Mouse (Mus musculus) myocyte (in vitro differentiated cells): ENCODE results near the gene Gimap9. TPM values are rescaled to one million over a fixed set of nuclear protein-coding genes. Genes with fewer than 3 reads are reported as not detected.

Source experiments
- H3K27me3 ChIP-seq: one replicate; pipeline ENCODE4 v1.6.1; 2011; ENCODE audit not compliant: control insufficient read depth, insufficient read depth, insufficient read length
- H3K36me3 ChIP-seq: one replicate; pipeline ENCODE4 v1.6.1; 2011; ENCODE audit not compliant: control insufficient read depth, insufficient read depth
- H3K4me2 ChIP-seq: one replicate; pipeline ENCODE4 v1.6.1; 2011; ENCODE audit warnings: low read depth, control low read depth
- H3K4me3 ChIP-seq: one replicate; pipeline ENCODE4 v1.5.1; 2011; ENCODE audit warnings: mild to moderate bottlenecking, control low read depth, moderate library complexity
- H3K79me2 ChIP-seq: one replicate; pipeline ENCODE4 v1.6.1; 2011; ENCODE audit not compliant: control insufficient read depth, insufficient read depth
- H3ac ChIP-seq: one replicate; pipeline ENCODE4 v1.6.1; 2011; ENCODE audit not compliant: control insufficient read depth, insufficient read length
- CEBPB ChIP-seq: IDR thresholded peaks from 2 replicates; pipeline ENCODE4 v1.6.1; 2011; ENCODE audit warnings: mild to moderate bottlenecking, moderate library complexity; ENCODE audit not compliant: poor library complexity, insufficient read depth, severe bottlenecking
- E2F4 ChIP-seq: IDR thresholded peaks from one replicate; pipeline ENCODE4 v1.6.1; 2011; ENCODE audit warnings: mild to moderate bottlenecking, control low read depth, moderate library complexity; ENCODE audit not compliant: insufficient read depth
- MAX ChIP-seq: IDR thresholded peaks from one replicate; pipeline ENCODE4 v1.6.1; 2011; ENCODE audit warnings: low read depth, mild to moderate bottlenecking, control low read depth
- MYOD1 ChIP-seq, 3 experiments: IDR thresholded peaks; one replicate each; pipeline ENCODE4 v1.6.1; 2011; ENCODE audit warnings: control low read depth in 2 of 3, low read depth in 2 of 3, mild to moderate bottlenecking in 2 of 3, moderate library complexity in 1 of 3; ENCODE audit not compliant: insufficient read length in 2 of 3, control insufficient read depth in 1 of 3
- MYOG ChIP-seq, 3 experiments: IDR thresholded peaks; one replicate each; pipeline ENCODE4 v1.6.1; 2011; ENCODE audit warnings: control low read depth in 2 of 3, low read depth in 2 of 3, mild to moderate bottlenecking in 2 of 3; ENCODE audit not compliant: insufficient read length in 2 of 3, control insufficient read depth in 1 of 3, insufficient read depth in 1 of 3
- POLR2A ChIP-seq: IDR thresholded peaks from one replicate; pipeline ENCODE4 v1.6.1; 2011; ENCODE audit warnings: low read depth, mild to moderate bottlenecking, control low read depth, moderate library complexity; ENCODE audit not compliant: insufficient read length
- POLR2AphosphoS2 ChIP-seq: IDR thresholded peaks from one replicate; pipeline ENCODE4 v1.6.1; 2011; ENCODE audit warnings: low read depth, control low read depth; ENCODE audit not compliant: insufficient read length
- REST ChIP-seq: IDR thresholded peaks from one replicate; pipeline ENCODE4 v1.6.1; 2011; ENCODE audit warnings: mild to moderate bottlenecking, control low read depth, moderate library complexity; ENCODE audit not compliant: insufficient read depth, insufficient read length
- SRF ChIP-seq: IDR thresholded peaks from one replicate; pipeline ENCODE4 v1.6.1; 2011; ENCODE audit warnings: low read depth; ENCODE audit not compliant: control insufficient read depth, insufficient read length
- TCF12 ChIP-seq: IDR thresholded peaks from one replicate; pipeline ENCODE4 v1.6.1; 2011; ENCODE audit warnings: mild to moderate bottlenecking, control low read depth; ENCODE audit not compliant: poor library complexity, insufficient read depth, severe bottlenecking
- TCF3 ChIP-seq: IDR thresholded peaks from one replicate; pipeline ENCODE4 v1.6.1; 2011; ENCODE audit warnings: low read depth, control low read depth; ENCODE audit not compliant: insufficient read length
- USF1 ChIP-seq: IDR thresholded peaks from one replicate; pipeline ENCODE4 v1.6.1; 2011; ENCODE audit warnings: low read depth, mild to moderate bottlenecking, control low read depth, moderate library complexity
- polyA plus RNA-seq: library from polyadenylated mRNA; unstranded; fragments of >200 nt; fragmentation: generic; extraction: Trizol; gene quantifications from one replicate; pipeline ENCODE4 v1.2.1, GENCODE M21; 2012; ENCODE audit warnings: missing spikeins

The Gimap9 gene
- polyA plus RNA-seq, 1 experiment, result 0.42 TPM

- H3ac ChIP-seq, result no peak overlapping the region
These were observed 9.8 kb upstream of the Gimap9 start for GRCm38 (mm10) chr6:48666159-48666586.

GRCm38 (mm10) chr6:48668022-48668421 is 7.9 kb upstream of the Gimap9 start:
- Histone ChIP-seq H3K27me3 (peaks cover 7% of the 10 kb centered on the region), H3K4me2 (no peak overlapping the region), H3K4me3 (no peak overlapping the region), H3ac (no peak overlapping the region), H3K79me2 (no peaks in the 10 kb centered on the region), H3K36me3 (no peaks in the 10 kb centered on the region)
- TF ChIP-seq MAX, result no peak
- no peak for TF ChIP-seq REST
- TF ChIP-seq MYOG (IDR thresholded peaks at IDR 0.05; ENCODE audit: control insufficient read depth in 1 of 3, insufficient read depth in 1 of 3, insufficient read length in 2 of 3, low read depth in 2 of 3), result no peak
- TF ChIP-seq MYOD1 (IDR thresholded peaks at IDR 0.05; ENCODE audit: control insufficient read depth in 1 of 3, insufficient read length in 2 of 3, low read depth in 2 of 3), result no peak
- TF ChIP-seq USF1, result no peak
- TF ChIP-seq TCF12, result no peak
- no peak for TF ChIP-seq E2F4
- no peak for TF ChIP-seq CEBPB
- no peak for TF ChIP-seq POLR2A
- no peak for TF ChIP-seq SRF
- no peak for TF ChIP-seq TCF3

More at GRCm38 (mm10) chr6:48666159-48666586, 9.8 kb upstream of the Gimap9 start:
- Histone ChIP-seq H3K4me3 (no peak overlapping the region), H3K79me2 (no peaks in the 10 kb centered on the region), H3K36me3 (no peaks in the 10 kb centered on the region), H3K4me2 (no peak overlapping the region), H3K27me3 (peaks cover 7% of the 10 kb centered on the region)
- TF ChIP-seq USF1, result no peak
- TF ChIP-seq MYOG (IDR thresholded peaks at IDR 0.05; ENCODE audit: control insufficient read depth in 1 of 3, insufficient read depth in 1 of 3, insufficient read length in 2 of 3, low read depth in 2 of 3), result no peak
- no peak for TF ChIP-seq TCF12
- no peak for TF ChIP-seq POLR2AphosphoS2
- TF ChIP-seq POLR2A, result no peak
- no peak for TF ChIP-seq CEBPB
- TF ChIP-seq MAX, result no peak
- no peak for TF ChIP-seq TCF3
- TF ChIP-seq MYOD1 (IDR thresholded peaks at IDR 0.05; ENCODE audit: control insufficient read depth in 1 of 3, insufficient read length in 2 of 3, low read depth in 2 of 3), result no peak
- no peak for TF ChIP-seq REST
- TF ChIP-seq E2F4, result no peak
- no peak for TF ChIP-seq SRF

GRCm38 (mm10) chr6:48669446-48669969 is 6.4 kb upstream of the Gimap9 start:
- no peaks in the 10 kb centered on the region for H3K36me3 ChIP-seq
- peaks cover 7% of the 10 kb centered on the region for H3K27me3 ChIP-seq
- no peak overlapping the region for H3K4me3 ChIP-seq
- H3K4me2 ChIP-seq, result no peak overlapping the region
- H3K79me2 ChIP-seq, result no peaks in the 10 kb centered on the region
- H3ac ChIP-seq, result no peak overlapping the region
- TF ChIP-seq TCF3, result no peak
- TF ChIP-seq E2F4, result no peak
- no peak for TF ChIP-seq MYOG (IDR thresholded peaks at IDR 0.05; ENCODE audit: control insufficient read depth in 1 of 3, insufficient read depth in 1 of 3, insufficient read length in 2 of 3, low read depth in 2 of 3)
- no peak for TF ChIP-seq MAX
- no peak for TF ChIP-seq SRF

GRCm38 (mm10) chr6:48674291-48675058 is 1.5 kb upstream of the Gimap9 start:
- H3K27me3 ChIP-seq, result no peaks in the 10 kb centered on the region
- no peak for TF ChIP-seq REST
- no peak for TF ChIP-seq POLR2AphosphoS2
- no peak for TF ChIP-seq MYOD1 (IDR thresholded peaks at IDR 0.05; ENCODE audit: control insufficient read depth in 1 of 3, insufficient read length in 2 of 3, low read depth in 2 of 3)
- TF ChIP-seq MAX, result no peak
- no peak for TF ChIP-seq E2F4
- no peak for TF ChIP-seq POLR2A
- TF ChIP-seq USF1, result no peak
- H3K4me2 ChIP-seq, result no peak overlapping the region
- no peaks in the 10 kb centered on the region for H3K36me3 ChIP-seq
- no peak overlapping the region for H3K4me3 ChIP-seq
- no peak overlapping the region for H3ac ChIP-seq
- H3K79me2 ChIP-seq, result no peaks in the 10 kb centered on the region

GRCm38 (mm10) chr6:48675400-48675930 is 464 bp upstream of the Gimap9 start:
- no peak overlapping the region for H3K4me3 ChIP-seq
- TF ChIP-seq POLR2AphosphoS2 (no peak), MAX (no peak), E2F4 (no peak), TCF3 (no peak), TCF12 (no peak), CEBPB (no peak), USF1 (no peak), REST (no peak), POLR2A (no peak), MYOG (IDR thresholded peaks at IDR 0.05; ENCODE audit: control insufficient read depth in 1 of 3, insufficient read depth in 1 of 3, insufficient read length in 2 of 3, low read depth in 2 of 3) (no peak), MYOD1 (IDR thresholded peaks at IDR 0.05; ENCODE audit: control insufficient read depth in 1 of 3, insufficient read length in 2 of 3, low read depth in 2 of 3) (no peak), SRF (no peak)

More at GRCm38 (mm10) chr6:48675400-48675930, 464 bp upstream of the Gimap9 start:
- Histone ChIP-seq H3K4me2 (no peak overlapping the region), H3K27me3 (no peaks in the 10 kb centered on the region), H3K36me3 (no peaks in the 10 kb centered on the region), H3K79me2 (no peaks in the 10 kb centered on the region), H3ac (no peak overlapping the region)
